8 mouse cellular contexts compared by ENCODE assay signal in genomic region chr13:24604761-24605591, GRCm38 (mm10). TPM values are rescaled to one million over a fixed set of nuclear protein-coding genes. Genes with fewer than 3 reads are reported as not detected.
DNase-seq lines count a peak whose midpoint lies in the region; ATAC-seq and TF ChIP-seq lines count a peak whose summit lies in the region.

No protein-coding gene starts in this region.

- no peaks in the 10 kb centered on the region for H3K27me3 ChIP-seq in hindbrain, embryonic 11.5 days (ENCODE audit: control insufficient read depth, insufficient read depth, low read length)
- H3K27me3 ChIP-seq in lung, embryonic 16.5 days (ENCODE audit: control insufficient read depth, insufficient read depth, low read depth, low read length): no peaks in the 10 kb centered on the region

- 15% methylated on average over 20 of the region's 20 CpGs for WGBS in bone marrow, adult 2 months
- WGBS in hindbrain, embryonic 11.5 days: 2% methylated on average over 20 of the region's 20 CpGs
- 7% methylated on average over 20 of the region's 20 CpGs for WGBS in lung, embryonic 16.5 days

- no peaks in the 10 kb centered on the region for H3K36me3 ChIP-seq in hindbrain, embryonic 11.5 days (ENCODE audit: control insufficient read depth, insufficient read depth, low read length)
- no peaks in the 10 kb centered on the region for H3K36me3 ChIP-seq in lung, embryonic 16.5 days (ENCODE audit: control insufficient read depth, insufficient read depth, low read length)

- H3K9me3 ChIP-seq in hindbrain, embryonic 11.5 days (ENCODE audit: control insufficient read depth, low read length): no peaks in the 10 kb centered on the region
- H3K9me3 ChIP-seq in lung, embryonic 16.5 days (ENCODE audit: control insufficient read depth, low read length): no peaks in the 10 kb centered on the region; the same call in 1 of the 2 replicates

- peak overlapping the region; percentile 16 for H3K4me3 ChIP-seq in bone marrow, adult 2 months (replicated peaks; ENCODE audit: control insufficient read depth, low read depth, low read length)
- peak overlapping the region; percentile 21 for H3K4me3 ChIP-seq in hindbrain, embryonic 11.5 days (ENCODE audit: low read depth, low read length)
- peak overlapping the region; percentile 10 for H3K4me3 ChIP-seq in lung, embryonic 16.5 days (ENCODE audit: low read length)

- DNase-seq in cerebellum, postnatal 14 days: peak; percentile 28 to 41
- DNase-seq in cerebellum, adult 8-10 months: no peak
- DNase-seq in hindbrain, embryonic 11.5 days (ENCODE audit: low spot score): peak; percentile 62
- DNase-seq in retina, embryonic 14.5 days (ENCODE audit: low spot score): peak; percentile 66
- DNase-seq in urinary bladder, adult 2 months (ENCODE audit: low spot score): no peak
- DNase-seq in c-Kit-positive CD71-positive TER-119-positive erythroid progenitor cells, embryonic 14.5 days (ENCODE audit: low spot score): no peak

- TF ChIP-seq POLR2A in bone marrow, adult 2 months (IDR thresholded peaks at IDR 0.05; ENCODE audit: borderline replicate concordance, control insufficient read depth, low read depth, low read length): no peak

- peak overlapping the region; percentile 50 for H3K27ac ChIP-seq in bone marrow, adult 2 months (ENCODE audit: control insufficient read depth, insufficient read depth, low read depth, low read length, poor library complexity)
- peak overlapping the region; percentile 65 for H3K27ac ChIP-seq in hindbrain, embryonic 11.5 days (ENCODE audit: low read depth, low read length)
- no peak overlapping the region for H3K27ac ChIP-seq in lung, embryonic 16.5 days (ENCODE audit: low read length)

- no peak for TF ChIP-seq CTCF in bone marrow, adult 2 months (IDR thresholded peaks at IDR 0.05; ENCODE audit: control insufficient read depth, insufficient read depth, low read length)

- H3K4me2 ChIP-seq in hindbrain, embryonic 11.5 days (replicated peaks; ENCODE audit: low read depth, low read length): peak overlapping the region; percentile 48
- H3K4me2 ChIP-seq in lung, embryonic 16.5 days (ENCODE audit: low read depth, low read length): peak overlapping the region; percentile 33

- ATAC-seq in hindbrain, embryonic 11.5 days (ENCODE audit: low FRiP score): peak; percentile 81
- ATAC-seq in lung, embryonic 16.5 days (ENCODE audit: low read depth): peak; percentile 23

- H3K9ac ChIP-seq in hindbrain, embryonic 11.5 days (ENCODE audit: low read depth, low read length): peak overlapping the region; percentile 20; the same call in 1 of the 2 replicates
- H3K9ac ChIP-seq in lung, embryonic 16.5 days (ENCODE audit: low read length): 0 out of 2 replicates have a peak overlapping the region, but pooled peaks have one; percentile 3

- H3K4me1 ChIP-seq in bone marrow, adult 2 months (ENCODE audit: control insufficient read depth, insufficient read depth, low read length): peaks cover 14% of the 10 kb centered on the region
- no peaks in the 10 kb centered on the region; the same call in 1 of the 2 replicates for H3K4me1 ChIP-seq in hindbrain, embryonic 11.5 days (replicated peaks; ENCODE audit: control insufficient read depth, insufficient read depth, low read length)
- peaks cover 25% of the 10 kb centered on the region for H3K4me1 ChIP-seq in lung, embryonic 16.5 days (replicated peaks; ENCODE audit: control insufficient read depth, insufficient read depth, low read length)

RNA-seq across cellular contexts. Expression of gene Ripor2, which starts 23.0 kb away (rescaled TPM):
- 22.5 and 41.4 TPM in 2 replicates for polyA plus RNA-seq in bone marrow, adult 2 months (2011; ENCODE audit: insufficient read depth, insufficient read length, low replicate concordance, missing spikeins)
- polyA plus RNA-seq in hindbrain, embryonic 11.5 days (2014; fragmentation: Nextera tagmentation; extraction: Ambion mirVana): 9.5 and 10.4 TPM in 2 replicates
- 4.3 and 5.0 TPM in 2 replicates for polyA plus RNA-seq in lung, embryonic 16.5 days (2015; fragmentation: Nextera tagmentation; extraction: Ambion mirVana)
- 1.4 and 1.5 TPM in 2 replicates for polyA plus RNA-seq in urinary bladder, adult 2 months (2012; rRNA removed)

Comparison
In these comparisons a context has a peak if more than half of its experiments do, and no peak if none do; other contexts are left out.
1. DNase-seq: peak in cerebellum, postnatal 14 days (2 of 2), hindbrain, embryonic 11.5 days (single experiment) and retina, embryonic 14.5 days (single experiment); none in cerebellum, adult 8-10 months (single experiment), urinary bladder, adult 2 months (single experiment) and c-Kit-positive CD71-positive TER-119-positive erythroid progenitor cells, embryonic 14.5 days (single experiment).
2. Peak in every context shown above with its lines, with median percentiles within 50 percentile points of each other: H3K4me3 ChIP-seq.